Mouse (Mus musculus) hematopoietic stem cell, adult 5-6 weeks (primary cell): ENCODE results near the gene Gnb1. TPM values are rescaled to one million over a fixed set of nuclear protein-coding genes. Genes with fewer than 3 reads are reported as not detected.
"Not testable (repeated sequence)": the region's sequence is repeated elsewhere in the genome, so short reads cannot be mapped to it uniquely, and the experiment has no call there.

Source experiments
- ATAC-seq, 2 experiments: fragments of 125-278 bp in 1 of 2; replicated peaks in 1 of 2; 2 replicates each; pipeline ENCODE4 v1.8.0; 2016 to 2017; ENCODE audit warnings: inconsistent platforms in 2 of 2, mild to moderate bottlenecking in 2 of 2, moderate number of reproducible peaks in 2 of 2, low read depth in 1 of 2, moderate TSS enrichment in 1 of 2; ENCODE audit not compliant: low FRiP score in 2 of 2, poor library complexity in 2 of 2, severe bottlenecking in 2 of 2, insufficient read depth in 1 of 2, low TSS enrichment in 1 of 2
- total RNA-seq: library from RNA; stranded (forward); fragments of 172-1452, 232-1000 nt; gene quantifications from 2 replicates; pipeline ENCODE4 v1.2.3, GENCODE M21; 2017

Gene Gnb1
- 139 and 236 TPM in 2 replicates for total RNA-seq

- ATAC-seq = peak; percentile 50 to 64
These were observed at the start of gene Gnb1 for GRCm38 (mm10) chr4:155490990-155491504. Gene Gnb1 (plus strand): TSS chr4:155491361.

DNA sequence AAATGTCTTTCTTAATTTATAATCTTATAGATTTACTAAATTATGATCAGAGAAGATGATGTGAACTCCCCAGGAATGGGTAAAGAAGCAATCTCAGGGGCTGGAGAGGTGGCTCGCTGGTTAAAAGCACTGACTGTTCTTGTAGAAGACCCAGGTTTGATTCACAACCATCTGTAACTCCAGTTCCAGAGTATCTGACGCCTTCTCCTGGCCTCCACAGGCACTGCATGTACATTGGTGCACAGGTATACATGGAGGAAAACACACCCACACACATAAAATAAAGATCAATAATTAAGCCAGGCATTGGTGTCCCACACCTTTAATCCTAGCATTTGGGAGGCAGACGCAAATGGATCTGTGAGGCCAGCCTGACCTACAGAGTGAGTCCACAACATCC is 48.4 kb upstream of the Gnb1 start:
- no peak for ATAC-seq

- no peak for ATAC-seq
These were observed 39.6 kb upstream of the Gnb1 start for GRCm38 (mm10) chr4:155451597-155451996.

- no peak for ATAC-seq
These were observed 32.6 kb upstream of the Gnb1 start for GRCm38 (mm10) chr4:155458575-155458974.

- ATAC-seq = no peak
These were observed 28.1 kb upstream of the Gnb1 start for GRCm38 (mm10) chr4:155463050-155463449.

- no peak for ATAC-seq
These were observed 27.6 kb upstream of the Gnb1 start for GRCm38 (mm10) chr4:155463611-155464010.

DNA sequence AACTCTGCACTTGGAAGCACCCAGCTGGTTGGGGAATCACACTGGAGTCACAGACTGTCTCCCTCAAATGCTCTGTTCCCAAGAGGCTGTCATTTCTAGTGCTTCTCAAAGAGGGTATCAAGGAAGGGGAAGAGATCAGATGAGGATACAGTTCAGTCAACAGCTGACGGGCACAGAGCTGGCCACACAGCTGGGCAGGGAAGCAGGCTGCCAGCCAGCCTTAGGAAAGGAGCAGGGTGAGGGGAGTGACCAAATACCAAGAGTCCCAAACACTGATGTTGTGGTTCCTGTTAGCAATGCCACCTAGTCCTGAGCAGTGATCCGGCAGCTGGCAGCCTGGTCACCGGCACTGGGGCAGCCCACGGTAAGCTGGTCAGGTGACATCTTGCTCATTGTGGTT is 27.1 kb upstream of the Gnb1 start:
- no peak for ATAC-seq

DNA sequence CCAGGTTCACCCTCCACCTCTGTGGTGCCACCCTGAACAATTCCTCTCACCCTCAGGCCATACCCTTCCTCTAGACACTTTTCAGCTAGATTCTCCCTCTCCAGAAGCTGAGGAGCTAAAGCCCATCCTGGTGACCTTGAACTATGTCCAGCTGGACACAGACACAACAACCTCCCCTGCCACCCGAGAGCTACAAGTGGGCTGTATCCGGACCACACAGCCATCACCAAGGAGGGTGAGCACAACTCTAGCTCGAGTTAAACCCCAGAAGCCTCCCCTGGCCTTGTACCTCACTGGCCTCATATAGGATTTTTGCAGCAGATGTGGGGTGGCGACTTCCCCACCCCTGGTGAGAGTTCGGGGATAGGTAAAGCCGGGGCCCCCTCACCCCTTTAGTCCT is 25.6 kb upstream of the Gnb1 start:
- ATAC-seq = no peak

DNA sequence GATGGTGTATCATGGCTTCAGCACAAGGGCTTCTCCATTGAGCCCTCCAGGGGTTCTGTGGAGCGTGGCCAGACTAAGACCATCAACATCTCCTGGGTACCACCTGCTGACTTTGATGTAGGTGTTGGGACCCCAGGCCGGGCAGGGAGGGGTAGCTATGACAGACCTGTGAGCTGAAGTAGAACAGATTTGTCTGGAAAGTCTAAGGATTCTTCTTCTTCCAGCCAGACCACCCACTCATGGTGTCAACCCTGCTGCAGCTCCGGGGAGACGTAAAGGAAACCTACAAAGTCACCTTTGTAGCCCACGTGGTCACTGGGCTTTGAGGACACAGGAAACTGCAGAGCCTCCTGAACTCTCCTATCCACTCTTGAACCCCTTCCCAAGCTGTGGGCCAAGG is 25.1 kb upstream of the Gnb1 start:
- ATAC-seq = no peak

GRCm38 (mm10) chr4:155467237-155468010 is 23.7 kb upstream of the Gnb1 start:
- ATAC-seq = no peak

DNA sequence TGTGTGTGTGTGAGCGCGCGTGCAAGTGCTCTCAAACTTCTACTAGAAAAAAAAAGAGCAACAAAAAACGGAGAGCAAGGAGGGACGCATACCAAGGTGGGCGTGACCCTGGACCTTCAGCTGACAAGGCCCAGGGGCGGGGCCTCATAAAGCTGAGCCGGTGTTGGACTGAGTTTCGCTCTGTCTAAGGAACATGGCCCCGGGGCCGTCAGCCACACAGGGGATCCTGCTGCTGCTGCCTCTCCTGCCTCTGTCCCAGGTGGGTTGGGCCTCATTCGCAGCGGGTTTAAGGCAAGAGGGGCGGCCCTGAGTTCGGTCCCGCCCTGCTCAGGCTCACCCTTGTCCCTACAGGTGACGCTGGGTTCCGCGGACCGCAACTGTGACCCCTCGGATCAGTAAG is 22.2 kb upstream of the Gnb1 start, which contains the start of gene Tmem52:
TSS of gene Tmem52 (plus strand) at position 163 of the 400 bp plus-strand sequence.
- ATAC-seq = peak; percentile 76 to 78

DNA sequence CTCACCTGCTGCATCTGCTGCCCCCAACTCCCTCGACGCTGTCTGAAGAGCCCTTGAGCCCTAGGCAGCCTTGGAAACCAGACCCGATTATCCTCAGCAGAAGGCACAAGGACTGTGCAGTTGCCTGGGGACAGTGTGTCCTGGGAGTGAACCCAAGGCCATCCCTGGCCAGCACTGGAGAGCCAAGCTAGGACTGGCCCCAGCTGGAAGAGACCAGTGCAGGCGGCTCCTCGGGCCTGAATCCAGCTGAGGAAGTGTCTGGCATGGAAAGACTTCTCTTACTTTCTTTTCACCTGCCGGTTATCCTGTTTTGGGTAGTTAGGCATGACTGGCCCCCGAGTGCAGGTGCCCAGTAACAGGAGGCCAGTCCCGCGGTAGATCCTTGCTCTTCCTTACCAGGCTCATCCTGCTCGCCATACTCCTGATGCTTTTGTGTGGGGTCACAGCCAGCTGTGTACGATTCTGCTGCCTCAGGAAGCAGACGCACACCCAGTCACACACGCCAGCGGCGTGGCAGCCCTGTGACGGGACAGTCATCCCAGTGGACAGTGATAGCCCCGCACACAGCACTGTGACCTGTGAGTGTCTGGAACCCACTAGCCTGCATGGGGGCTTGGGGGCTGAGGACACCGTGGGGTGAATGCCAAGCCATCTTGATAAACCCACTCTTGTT is 21.4 kb upstream of the Gnb1 start:
- no peak for ATAC-seq

DNA sequence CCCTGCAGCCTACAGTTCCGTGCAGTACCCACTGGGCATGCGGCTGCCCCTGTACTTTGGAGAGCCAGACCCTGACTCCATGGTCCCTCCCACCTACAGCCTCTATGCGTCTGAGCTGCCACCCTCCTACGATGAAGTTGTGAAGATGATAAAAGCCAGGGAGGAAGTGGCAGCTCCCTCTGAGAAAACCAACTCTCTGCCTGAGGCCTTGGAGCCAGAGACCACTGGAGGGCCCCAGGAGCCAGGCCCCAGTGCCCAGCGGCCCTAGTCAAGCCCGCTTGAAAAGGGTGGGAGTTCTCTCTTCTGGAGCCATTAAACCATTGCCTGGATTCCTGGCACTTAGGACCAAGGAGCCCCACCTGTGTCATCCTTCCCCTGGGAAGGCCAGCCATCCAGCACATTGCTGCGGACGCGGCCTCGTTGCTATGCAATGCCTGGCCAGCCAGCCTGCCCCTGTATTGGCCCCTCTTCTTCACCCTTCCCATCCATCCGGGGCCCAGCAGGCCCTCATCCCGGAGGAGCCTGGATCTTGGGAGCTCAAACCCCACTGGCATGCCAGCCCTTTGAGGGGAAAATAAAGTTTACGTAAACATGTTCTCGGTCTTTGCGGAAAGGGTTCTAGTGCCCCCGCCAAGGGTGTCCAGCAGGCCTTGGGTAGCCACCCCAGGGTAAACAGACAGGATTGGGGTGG is 20.8 kb upstream of the Gnb1 start:
- no peak for ATAC-seq

DNA sequence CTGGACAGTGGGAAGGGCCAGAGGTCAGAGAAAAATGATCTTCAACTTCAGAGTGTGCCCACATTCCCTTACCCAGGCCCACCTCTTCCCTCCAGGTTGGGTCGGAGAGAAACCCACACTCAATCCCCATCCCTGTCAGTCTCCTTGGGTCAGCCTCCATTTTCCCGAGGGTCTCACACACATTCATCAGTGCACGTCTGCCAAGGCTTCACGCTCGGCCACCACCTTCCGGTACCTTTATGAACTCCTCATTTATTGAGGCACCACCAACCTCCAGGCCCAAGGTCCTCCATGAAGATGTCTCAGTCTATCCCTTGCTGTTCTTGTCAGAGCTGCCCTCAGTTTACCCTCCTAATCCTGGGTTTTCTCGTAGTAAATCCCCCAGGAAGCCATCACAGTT is 20.2 kb upstream of the Gnb1 start:
- no peak for ATAC-seq

- no peak for ATAC-seq
These were observed 19.8 kb upstream of the Gnb1 start for GRCm38 (mm10) chr4:155471406-155471805.

- ATAC-seq = no peak
These were observed 18.4 kb upstream of the Gnb1 start for GRCm38 (mm10) chr4:155472716-155473290.

GRCm38 (mm10) chr4:155473319-155473718 is 17.8 kb upstream of the Gnb1 start:
- ATAC-seq = no peak

DNA sequence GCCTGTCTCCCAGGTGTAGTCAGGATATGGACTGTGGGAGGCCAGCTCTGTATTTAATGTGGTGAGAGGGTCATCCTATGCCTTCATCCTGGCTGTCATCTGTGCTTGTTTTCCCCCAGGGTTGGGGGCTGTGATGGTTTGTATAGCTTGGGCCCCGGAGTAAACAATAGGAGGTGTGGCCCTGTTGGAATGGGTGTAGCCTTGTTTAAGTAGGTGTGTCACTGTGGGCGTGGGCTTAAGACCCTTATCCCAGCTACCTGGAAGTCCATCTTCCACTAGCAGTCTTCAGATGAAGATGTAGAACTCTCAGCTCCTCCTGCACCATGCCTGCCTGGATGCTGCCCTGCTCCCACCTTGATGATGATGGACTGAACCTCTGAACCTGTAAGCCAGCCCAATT is 17.4 kb upstream of the Gnb1 start:
- not testable (repeated sequence) for ATAC-seq
